Mouse (Mus musculus): Measurements from ENCODE around the gene Arhgef12.

DNA sequence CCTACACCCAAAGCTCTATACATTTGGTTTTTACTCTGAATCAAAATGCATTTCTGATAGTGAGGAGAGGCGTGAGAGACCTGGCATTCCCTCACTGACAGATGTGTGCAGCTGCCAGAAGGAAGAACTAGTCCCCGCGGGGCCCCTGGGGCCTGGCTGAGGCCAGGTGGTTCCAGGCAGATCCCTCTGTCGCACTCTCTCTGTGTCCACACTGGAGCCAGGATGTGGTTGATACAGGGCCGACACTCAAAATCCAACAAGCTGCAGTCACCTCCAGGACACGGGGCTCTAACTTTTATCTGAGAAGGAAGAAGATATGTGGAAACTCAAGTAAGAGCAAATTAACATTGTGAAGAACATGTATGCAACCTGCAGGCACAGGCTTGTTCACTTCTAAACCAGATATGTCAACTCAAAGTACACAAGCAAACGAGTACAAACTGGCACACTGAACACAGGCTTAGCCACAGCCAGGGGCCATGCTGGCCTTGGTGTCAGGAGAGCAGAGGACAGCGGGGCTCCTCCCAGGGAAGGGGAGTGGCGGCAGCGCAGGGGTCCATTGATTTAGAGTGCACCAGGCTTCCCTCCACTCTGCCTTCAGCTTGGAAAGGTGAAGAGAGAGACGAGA lies 138.0 kb downstream of the Arhgef12 start:
- TF ChIP-seq CTCF (conservative IDR thresholded peaks at IDR 0.05; ENCODE audit: insufficient read depth, insufficient read length, low read depth, low read length) (no peak), POLR2A (IDR thresholded peaks at IDR 0.05; ENCODE audit: low read depth, low read length) (no peak)

Data from kidney, adult 2 months (tissue).